Mouse (Mus musculus) stomach, embryonic 14.5 days (tissue): ENCODE measurements around the gene Atp5c1. TPM values are rescaled to one million over a fixed set of nuclear protein-coding genes. Genes with fewer than 3 reads are reported as not detected.
A peak's percentile ranks its signal among the peaks of the same experiment; 100 is the strongest.

ENCODE experiments used
- ATAC-seq: fragments of 200-750 bp; cut with Nextera tagmentation; 2 replicates; pipeline ENCODE4 v1.8.0; 2017; ENCODE audit warnings: low read depth, moderate TSS enrichment; ENCODE audit not compliant: insufficient number of reproducible peaks, insufficient read depth, low FRiP score
- H3K27ac ChIP-seq: fragments of 300-500 bp; sonication (generic); 2 replicates; pipeline ENCODE4 v1.5.1; 2014; ENCODE audit warnings: mild to moderate bottlenecking, low read length, moderate library complexity, mixed read lengths
- H3K27me3 ChIP-seq: fragments of 300-500 bp; sonication (generic); 2 replicates; pipeline ENCODE4 v1.6.1; 2014; ENCODE audit warnings: low read length, control low read depth, mixed read lengths; ENCODE audit not compliant: control insufficient read depth, insufficient read depth
- H3K36me3 ChIP-seq: fragments of 300-500 bp; sonication (generic); 2 replicates; pipeline ENCODE4 v1.6.1; 2014; ENCODE audit warnings: mild to moderate bottlenecking, control low read depth, low read length, moderate library complexity, mixed read lengths; ENCODE audit not compliant: control insufficient read depth, insufficient read depth
- H3K4me1 ChIP-seq: fragments of 300-500 bp; sonication (generic); 2 replicates; pipeline ENCODE4 v1.6.1; 2014; ENCODE audit warnings: low read length, control low read depth, mixed read lengths; ENCODE audit not compliant: control insufficient read depth, insufficient read depth
- H3K4me2 ChIP-seq: fragments of 300-500 bp; sonication (generic); replicated peaks from 2 replicates; pipeline ENCODE4 v1.6.1; 2014; ENCODE audit warnings: low read depth, low read length, control low read depth
- H3K4me3 ChIP-seq: fragments of 300-500 bp; sonication (generic); 2 replicates; pipeline ENCODE4 v1.5.1; 2014; ENCODE audit warnings: low read depth, low read length, control low read depth
- H3K9ac ChIP-seq: fragments of 300-500 bp; sonication (generic); replicated peaks from 2 replicates; pipeline ENCODE4 v1.6.1; 2014; ENCODE audit warnings: low read depth, mild to moderate bottlenecking, control low read depth, low read length, moderate library complexity, mixed read lengths
- H3K9me3 ChIP-seq: fragments of 300-500 bp; sonication (generic); 2 replicates; pipeline ENCODE4 v1.6.1; 2016; ENCODE audit warnings: low read depth, low read length, control low read depth; ENCODE audit not compliant: control insufficient read depth
- WGBS: fragments of 180-500 bp; shearing (Covaris S2); extraction: QIAGEN DNeasy Blood & Tissue Kit; methylation state at CpG from one replicate; pipeline ENCODE4 v1.1.7; 2014; 5-methylcytosine and 5-hydroxymethylcytosine counted together
- polyA plus RNA-seq: library from polyadenylated mRNA; unstranded; fragments of >200 nt; fragmentation: Nextera tagmentation; extraction: Ambion mirVana; gene quantifications from 2 replicates; pipeline ENCODE4 v1.2.1, GENCODE M21; 2014

Gene Atp5c1
- polyA plus RNA-seq, 1 experiment from 2014 or later: 614 TPM

DNA sequence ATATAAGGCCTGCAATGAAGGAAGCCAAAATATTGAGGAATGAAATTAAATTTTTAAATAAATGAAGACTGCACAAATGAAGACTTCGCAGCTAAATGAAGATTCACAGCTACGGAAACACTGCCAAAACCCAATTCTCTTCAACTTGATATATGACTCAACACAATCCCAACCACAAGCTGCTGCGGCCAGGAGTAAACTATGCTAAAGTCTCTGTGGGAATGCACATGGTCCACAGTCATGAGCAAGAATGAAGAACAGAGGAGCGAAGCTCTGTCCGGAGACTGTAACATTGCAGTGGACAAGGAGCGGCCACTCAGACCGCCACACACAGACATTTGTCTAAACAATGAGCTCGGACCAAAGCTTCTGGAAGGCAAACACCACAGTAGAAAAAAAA is 3.6 kb downstream of the Atp5c1 start:
- peaks cover 20% of the 10 kb centered on the region for H3K4me1 ChIP-seq
- H3K27me3 ChIP-seq: no peaks in the 10 kb centered on the region
- WGBS: 60% methylated on average over 8 of the region's 8 CpGs
- H3K4me2 ChIP-seq: 0 out of 2 replicates have a peak overlapping the region, but pooled peaks have one; percentile 4
- no peak overlapping the region for H3K4me3 ChIP-seq
- no peak overlapping the region for H3K9ac ChIP-seq
- H3K9me3 ChIP-seq: no peaks in the 10 kb centered on the region
- ATAC-seq: no peak
- no peak overlapping the region for H3K27ac ChIP-seq
- H3K36me3 ChIP-seq: peaks cover 3% of the 10 kb centered on the region; the same call in 1 of the 2 replicates

DNA sequence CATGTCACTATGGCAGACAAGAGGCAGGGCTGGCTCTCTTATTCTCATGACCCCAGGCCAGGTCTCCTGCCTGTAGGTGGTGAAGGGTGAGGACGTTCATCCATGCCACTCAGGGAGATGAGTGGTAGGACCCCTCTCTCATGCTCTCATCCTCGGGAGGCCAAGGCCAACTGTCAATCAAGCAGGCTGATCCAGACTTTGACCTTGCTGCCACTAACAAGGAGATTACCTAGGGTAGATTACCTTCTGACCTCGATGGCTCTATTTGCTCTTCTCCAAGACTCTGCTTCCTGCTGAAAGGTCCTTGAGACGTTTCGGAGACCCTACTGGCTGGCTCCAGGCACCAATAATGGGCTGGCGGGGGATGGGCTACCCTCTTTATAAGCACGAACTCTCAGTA is 5.8 kb downstream of the Atp5c1 start:
- H3K4me2 ChIP-seq: no peak overlapping the region
- ATAC-seq: no peak

DNA sequence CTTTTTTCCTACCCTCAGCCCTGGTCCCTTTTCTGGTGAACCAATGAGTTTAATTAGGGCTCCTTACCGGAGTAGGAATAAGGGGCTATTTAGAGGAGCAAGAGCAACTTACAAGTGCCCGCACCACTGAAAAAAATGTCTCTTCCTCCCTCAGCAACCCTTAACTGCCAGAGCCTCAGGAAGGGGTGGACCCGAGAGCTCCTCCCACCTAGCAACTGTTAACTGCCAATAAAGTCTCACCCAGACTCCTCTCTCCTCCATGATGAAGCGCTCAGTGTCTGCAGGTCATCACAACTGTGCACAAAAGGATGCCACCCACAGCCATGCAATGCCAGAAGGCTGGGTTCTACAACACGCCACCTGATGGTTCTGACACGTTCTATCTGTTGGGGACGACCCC is 8.6 kb downstream of the Atp5c1 start:
- no peaks in the 10 kb centered on the region; the same call in 1 of the 2 replicates for H3K4me1 ChIP-seq
- no peak overlapping the region for H3K9ac ChIP-seq
- peaks cover 16% of the 10 kb centered on the region for H3K36me3 ChIP-seq
- 91% methylated on average over 7 of the region's 7 CpGs for WGBS
- ATAC-seq: no peak
- no peaks in the 10 kb centered on the region for H3K9me3 ChIP-seq
- H3K27me3 ChIP-seq: no peaks in the 10 kb centered on the region
- no peak overlapping the region for H3K4me3 ChIP-seq
- H3K4me2 ChIP-seq: no peak overlapping the region
- H3K27ac ChIP-seq: no peak overlapping the region

More for the DNA sequence above, 5.8 kb downstream of the Atp5c1 start:
- Histone ChIP-seq H3K9me3 (no peaks in the 10 kb centered on the region), H3K9ac (no peak overlapping the region), H3K4me1 (peaks cover 14% of the 10 kb centered on the region; the same call in 1 of the 2 replicates), H3K27me3 (no peaks in the 10 kb centered on the region), H3K4me3 (no peak overlapping the region), H3K36me3 (peaks cover 3% of the 10 kb centered on the region; the same call in 1 of the 2 replicates), H3K27ac (no peak overlapping the region)
- WGBS: 74% methylated on average over 7 of the region's 7 CpGs

DNA sequence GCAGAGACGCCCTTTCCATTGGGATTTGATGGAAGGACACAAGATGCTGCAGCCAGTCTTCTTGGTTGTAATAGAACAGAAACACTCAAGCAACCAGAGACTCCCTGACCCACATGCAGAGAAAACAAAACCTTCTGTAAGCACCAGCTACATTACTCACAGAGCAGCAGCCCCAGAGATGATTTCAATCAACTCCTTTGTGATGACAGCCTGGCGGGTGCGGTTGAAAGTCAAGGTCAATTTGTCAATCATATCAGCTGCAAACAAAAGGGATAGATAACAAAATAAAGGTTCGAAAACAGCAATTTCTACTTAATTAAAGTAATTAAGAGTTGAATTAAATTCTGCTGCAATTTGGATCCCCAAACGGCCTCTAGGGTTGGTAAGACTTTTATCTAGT is 21.5 kb downstream of the Atp5c1 start:
- H3K36me3 ChIP-seq: peaks cover 69% of the 10 kb centered on the region
- no peak for ATAC-seq
- no peak overlapping the region for H3K9ac ChIP-seq
- no peaks in the 10 kb centered on the region for H3K4me1 ChIP-seq
- no peaks in the 10 kb centered on the region for H3K9me3 ChIP-seq
- no peak overlapping the region for H3K27ac ChIP-seq
- H3K4me3 ChIP-seq: no peak overlapping the region
- whole genome bisulfite sequencing: 86% methylated on average over 5 of the region's 5 CpGs
- H3K4me2 ChIP-seq: no peak overlapping the region
- no peaks in the 10 kb centered on the region for H3K27me3 ChIP-seq

DNA sequence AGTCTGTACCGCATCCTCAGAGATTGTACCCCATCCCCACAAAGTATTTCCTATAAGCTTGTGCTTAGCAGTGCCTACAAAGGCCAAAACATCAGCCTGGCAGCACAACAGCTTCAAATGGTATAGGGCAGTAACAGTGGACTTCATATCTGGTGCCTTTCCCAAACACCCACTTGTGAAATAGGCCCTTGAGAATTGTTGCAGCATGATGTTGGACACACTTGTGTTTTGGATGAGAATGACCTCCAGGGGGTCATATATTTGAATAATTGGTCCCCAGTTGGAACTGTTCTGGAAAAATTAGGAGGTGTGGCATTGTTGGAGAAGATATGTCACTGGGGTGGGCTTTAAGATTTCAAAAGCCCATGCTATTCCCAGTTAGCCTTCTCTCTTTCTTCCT is 28.3 kb downstream of the Atp5c1 start:
- Histone ChIP-seq H3K9me3 (no peaks in the 10 kb centered on the region), H3K4me1 (peaks cover 7% of the 10 kb centered on the region; the same call in 1 of the 2 replicates), H3K4me3 (no peak overlapping the region), H3K9ac (no peak overlapping the region), H3K27me3 (no peaks in the 10 kb centered on the region), H3K27ac (no peak overlapping the region), H3K4me2 (no peak overlapping the region), H3K36me3 (peaks cover 22% of the 10 kb centered on the region)
- WGBS: 96% methylated on average over 1 of the region's 1 CpGs
- no peak for ATAC-seq

DNA sequence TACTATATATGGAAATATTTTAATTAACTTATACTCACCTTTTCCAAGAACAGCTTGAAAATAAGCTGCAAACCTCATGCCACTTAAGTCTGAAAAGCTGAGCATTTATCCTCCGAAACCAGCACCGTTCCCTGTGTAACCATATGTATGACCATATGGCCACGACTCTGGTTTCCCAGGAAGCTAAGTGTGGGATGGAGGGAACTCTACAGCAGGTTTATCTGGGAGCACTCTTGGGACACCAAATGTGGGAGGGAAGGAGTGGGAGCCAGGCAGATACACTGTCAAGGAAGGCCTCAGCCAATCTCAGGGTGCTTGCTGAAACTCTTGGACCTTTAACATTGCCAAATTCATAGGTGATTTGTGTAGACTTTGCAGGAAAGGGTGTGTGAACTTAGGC is 29.4 kb downstream of the Atp5c1 start:
- Histone ChIP-seq H3K4me2 (no peak overlapping the region), H3K36me3 (peaks cover 14% of the 10 kb centered on the region), H3K4me1 (peaks cover 9% of the 10 kb centered on the region; the same call in 1 of the 2 replicates), H3K27ac (no peak overlapping the region), H3K4me3 (no peak overlapping the region), H3K9me3 (no peaks in the 10 kb centered on the region), H3K27me3 (no peaks in the 10 kb centered on the region), H3K9ac (no peak overlapping the region)
- 86% methylated on average over 3 of the region's 3 CpGs for WGBS
- ATAC-seq: no peak

DNA sequence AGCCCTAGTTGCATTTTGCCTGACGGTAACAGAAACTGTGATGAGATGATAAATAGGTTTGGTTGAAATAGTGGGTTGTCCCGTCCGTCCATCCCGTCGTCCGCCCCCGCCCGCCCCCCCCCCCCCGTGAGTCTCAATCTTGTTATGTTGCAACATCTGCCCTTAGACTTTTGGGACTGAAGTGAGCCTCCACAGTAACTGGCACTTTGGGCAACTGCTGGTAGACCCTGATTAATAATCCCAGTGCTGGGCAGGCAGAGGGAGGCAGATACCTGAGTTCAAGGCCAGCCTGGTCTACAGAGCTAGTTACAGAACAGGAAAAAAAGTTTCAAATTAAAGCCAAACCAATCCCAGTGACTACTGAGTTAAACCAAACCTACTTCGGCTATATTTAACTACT is 30.9 kb downstream of the Atp5c1 start:
- 15% methylated on average over 10 of the region's 10 CpGs for WGBS
- Histone ChIP-seq H3K9me3 (no peaks in the 10 kb centered on the region), H3K27me3 (no peaks in the 10 kb centered on the region), H3K4me3 (peak overlapping the region; percentile 95), H3K9ac (no peak overlapping the region), H3K27ac (no peak overlapping the region), H3K4me2 (peak overlapping the region; percentile 55), H3K36me3 (no peaks in the 10 kb centered on the region; the same call in 1 of the 2 replicates), H3K4me1 (peaks cover 9% of the 10 kb centered on the region; the same call in 1 of the 2 replicates)
- no peak for ATAC-seq

GRCm38 (mm10) chr2:10048461-10048860 is 31.8 kb downstream of the Atp5c1 start, which contains the start of gene Taf3:
Gene Taf3 (minus strand): TSS chr2:10048596.
- no peaks in the 10 kb centered on the region for H3K27me3 ChIP-seq
- peak within 1 kb of the TSS; percentile 73 for H3K9ac ChIP-seq
- 0% methylated on average over 36 of the region's 36 CpGs for WGBS
- no peaks in the 10 kb centered on the region for H3K36me3 ChIP-seq
- peak; percentile 94 for ATAC-seq
- peaks cover 9% of the 10 kb centered on the region; the same call in 1 of the 2 replicates for H3K4me1 ChIP-seq
- H3K4me2 ChIP-seq: peak within 1 kb of the TSS; percentile 80
- no peaks in the 10 kb centered on the region for H3K9me3 ChIP-seq
- peak within 1 kb of the TSS; percentile 27; the same call in 1 of the 2 replicates for H3K27ac ChIP-seq
- H3K4me3 ChIP-seq: peak within 1 kb of the TSS; percentile 95
